Mouse (Mus musculus) gonadal fat pad, adult 2 months (tissue): ENCODE measurements at regions not wholly inside any gene's neighbourhood (a gene's known extent, or its start where the extent isn't known, plus 50 kb on each side); places are given as distances from the start of the nearest gene placed in this dataset.

Experiments used
- DNase-seq: peaks from one replicate; pipeline ENCODE4 v3.0.0-alpha.2; 2012; ENCODE audit warnings: low read depth

- no peak for DNase-seq
Measured at GRCm38 (mm10) chr11:32908723-32909411, 84.5 kb upstream of the Smim23 start.

GRCm38 (mm10) chr11:32907520-32908233 is 83.3 kb upstream of the Smim23 start:
- DNase-seq = no peak

- no peak for DNase-seq
Measured at GRCm38 (mm10) chr11:32903970-32904369, 79.6 kb upstream of the Smim23 start.

- DNase-seq = no peak
Measured at GRCm38 (mm10) chr11:32903389-32903788, 79.0 kb upstream of the Smim23 start.

GRCm38 (mm10) chr11:32902923-32903322 is 78.5 kb upstream of the Smim23 start:
- no peak for DNase-seq

GRCm38 (mm10) chr11:32900437-32900836 is 76.0 kb upstream of the Smim23 start:
- DNase-seq = no peak

GRCm38 (mm10) chr11:32899604-32900216 is 75.3 kb upstream of the Smim23 start:
- no peak for DNase-seq

GRCm38 (mm10) chr11:32895400-32895799 is 71.0 kb upstream of the Smim23 start:
- DNase-seq = no peak

GRCm38 (mm10) chr11:32893146-32893903 is 68.9 kb upstream of the Smim23 start:
- no peak for DNase-seq

GRCm38 (mm10) chr11:32892496-32892895 is 68.1 kb upstream of the Smim23 start:
- no peak for DNase-seq

GRCm38 (mm10) chr11:32889248-32889647 is 64.8 kb upstream of the Smim23 start:
- peak; percentile 49 for DNase-seq

- no peak for DNase-seq
Measured at GRCm38 (mm10) chr11:32884744-32885143, 60.3 kb upstream of the Smim23 start.

GRCm38 (mm10) chr11:32883062-32883852 is 58.9 kb upstream of the Smim23 start:
- DNase-seq = no peak

GRCm38 (mm10) chr11:32878967-32879366 is 54.6 kb upstream of the Smim23 start:
- DNase-seq = no peak
